Mouse (Mus musculus): ENCODE data around the gene Trappc6b. TPM values are rescaled to one million over a fixed set of nuclear protein-coding genes. Genes with fewer than 3 reads are reported as not detected.

The Trappc6b gene
- polyA plus RNA-seq, 1 experiment from 2014 or later = 62.5 TPM

DNA sequence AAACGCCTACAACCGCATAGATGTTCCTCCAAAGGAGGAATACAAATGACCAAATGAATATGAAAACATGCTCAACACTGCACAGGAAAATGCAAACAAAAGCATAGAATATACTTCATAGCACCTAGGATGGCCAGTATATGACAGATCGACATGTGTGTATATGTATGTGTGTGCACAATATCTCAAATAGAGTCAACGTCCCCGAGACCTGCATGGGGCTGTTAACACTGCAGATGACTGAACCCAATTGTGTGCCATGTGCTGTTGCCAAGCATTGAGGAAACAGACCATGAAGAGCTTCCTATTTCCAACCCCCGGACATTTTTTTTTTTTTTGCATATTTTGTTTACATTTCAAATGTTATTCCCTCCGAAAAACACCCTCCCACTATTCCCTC is 20.4 kb downstream of the Trappc6b start:
- H3K36me3 ChIP-seq (ENCODE audit: control insufficient read depth, insufficient read depth, low read length) = peaks cover 11% of the 10 kb centered on the region
- H3K9ac ChIP-seq (ENCODE audit: low read depth, low read length) = no peak overlapping the region
- H3K27ac ChIP-seq (ENCODE audit: low read depth, low read length) = peak overlapping the region; percentile 82
- no peak overlapping the region for H3K4me3 ChIP-seq (ENCODE audit: low read depth, low read length)
- no peak overlapping the region; the same call in none of the 2 replicates for H3K4me2 ChIP-seq
- H3K4me1 ChIP-seq (ENCODE audit: control insufficient read depth, insufficient read depth, low read length) = peaks cover 4% of the 10 kb centered on the region; the same call in 1 of the 2 replicates
- WGBS (ENCODE audit: insufficient replicate concordance) = 30% methylated on average over 7 of the region's 7 CpGs
- ATAC-seq (replicated peaks; ENCODE audit: insufficient number of reproducible peaks, low FRiP score, low TSS enrichment) = 0 out of 2 replicates have a peak, but pooled peaks have one; percentile 29
- H3K9me3 ChIP-seq (replicated peaks; ENCODE audit: control insufficient read depth, low read length) = no peaks in the 10 kb centered on the region
- H3K27me3 ChIP-seq (ENCODE audit: control insufficient read depth, insufficient read depth, low read length) = no peaks in the 10 kb centered on the region

DNA sequence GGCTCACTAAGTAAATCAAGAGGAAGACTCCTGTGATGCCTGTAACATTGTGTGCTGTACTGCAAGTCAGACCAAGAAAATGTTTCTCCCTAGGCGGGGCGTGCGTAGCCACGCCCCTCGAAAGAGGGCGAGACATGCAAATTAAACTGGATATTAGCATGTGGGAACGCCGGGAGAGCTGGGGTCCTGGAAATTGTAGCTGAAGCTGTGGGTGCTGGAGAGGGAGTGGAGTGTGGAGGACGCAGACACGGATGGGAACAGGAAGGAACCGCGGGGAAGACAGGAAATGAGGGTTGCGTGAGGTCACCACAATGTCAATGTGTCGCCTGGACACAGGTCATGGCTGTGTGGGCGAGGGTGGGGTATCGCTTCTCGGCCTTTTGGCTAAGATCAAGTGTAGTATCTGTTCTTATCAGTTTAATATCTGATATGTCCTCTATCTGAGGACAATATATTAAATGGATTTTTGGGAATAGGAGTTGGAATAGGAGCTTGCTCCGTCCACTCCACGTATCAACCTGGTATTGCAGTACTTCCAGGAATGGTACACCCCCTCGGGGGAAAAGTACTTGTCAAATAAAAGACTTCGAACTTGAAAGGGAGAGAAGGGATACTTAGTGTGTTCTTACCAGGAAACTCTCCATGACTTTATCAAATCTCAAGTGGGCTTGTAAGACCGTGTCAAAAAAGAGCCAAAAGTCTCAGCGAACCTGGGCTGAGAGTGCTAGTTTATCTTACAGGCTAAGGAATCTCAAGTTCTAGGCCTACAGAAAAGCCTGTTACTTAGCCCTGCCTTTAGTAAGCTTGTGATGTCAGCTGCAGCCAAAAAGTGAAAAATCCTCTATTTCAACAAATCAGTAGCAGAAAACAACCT is 21.1 kb downstream of the Trappc6b start:
- Histone ChIP-seq H3K9ac (ENCODE audit: low read depth, low read length) (0 out of 2 replicates have a peak overlapping the region, but pooled peaks have one; percentile 4), H3K4me3 (ENCODE audit: low read depth, low read length) (peak overlapping the region; percentile 18; the same call in 1 of the 2 replicates)

DNA sequence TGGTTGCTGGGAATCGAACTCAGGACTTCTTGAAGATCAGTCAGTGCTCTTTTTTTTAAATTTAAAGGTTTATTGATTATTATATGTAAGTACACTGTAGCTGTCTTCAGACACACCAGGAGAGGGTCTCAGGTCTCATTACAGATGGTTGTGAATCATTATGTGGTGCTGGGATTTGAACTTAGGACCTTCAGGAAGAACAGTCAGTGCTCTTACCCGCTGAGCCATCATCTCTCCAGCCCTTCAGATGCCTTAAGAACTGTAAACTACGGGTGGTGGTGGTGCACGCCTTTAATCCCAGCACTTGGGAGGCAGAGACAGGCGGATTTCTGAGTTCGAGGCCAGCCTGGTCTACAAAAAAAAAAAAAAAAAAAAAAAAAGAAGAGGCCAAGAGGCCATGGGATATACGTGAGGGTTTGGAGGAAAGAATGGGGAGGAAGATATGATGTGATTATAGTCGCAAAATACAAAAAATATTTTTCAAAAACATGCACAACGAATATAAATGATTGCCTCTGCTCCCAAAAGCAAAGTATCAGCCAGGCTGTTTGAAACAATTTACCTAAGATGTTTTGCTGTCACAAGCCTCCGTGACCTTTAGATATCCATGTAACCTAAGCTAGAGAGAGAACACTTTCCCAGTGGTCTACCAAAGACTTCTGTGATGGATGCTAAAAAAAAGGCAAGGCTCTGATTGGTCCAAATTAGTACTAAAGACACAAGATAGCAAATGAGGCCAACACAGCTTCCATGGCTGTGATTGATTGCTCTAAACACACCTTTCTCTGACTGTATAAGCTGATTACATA is 21.9 kb downstream of the Trappc6b start:
- Histone ChIP-seq H3K9me3 (replicated peaks; ENCODE audit: control insufficient read depth, low read length) (no peaks in the 10 kb centered on the region), H3K4me1 (ENCODE audit: control insufficient read depth, insufficient read depth, low read length) (peaks cover 4% of the 10 kb centered on the region; the same call in 1 of the 2 replicates), H3K36me3 (ENCODE audit: control insufficient read depth, insufficient read depth, low read length) (peaks cover 7% of the 10 kb centered on the region), H3K4me2 (no peak overlapping the region), H3K9ac (ENCODE audit: low read depth, low read length) (no peak overlapping the region), H3K27ac (ENCODE audit: low read depth, low read length) (peak overlapping the region; percentile 82; the same call in 1 of the 2 replicates), H3K27me3 (ENCODE audit: control insufficient read depth, insufficient read depth, low read length) (no peaks in the 10 kb centered on the region), H3K4me3 (ENCODE audit: low read depth, low read length) (peak overlapping the region; percentile 18; the same call in 1 of the 2 replicates)
- ATAC-seq (replicated peaks; ENCODE audit: insufficient number of reproducible peaks, low FRiP score, low TSS enrichment) = no peak
- 63% methylated on average over 10 of the region's 10 CpGs for WGBS (ENCODE audit: insufficient replicate concordance)

More for the DNA sequence above, 21.1 kb downstream of the Trappc6b start:
- WGBS (ENCODE audit: insufficient replicate concordance) = 2% methylated on average over 23 of the region's 23 CpGs
- Histone ChIP-seq H3K9me3 (replicated peaks; ENCODE audit: control insufficient read depth, low read length) (no peaks in the 10 kb centered on the region), H3K4me1 (ENCODE audit: control insufficient read depth, insufficient read depth, low read length) (peaks cover 4% of the 10 kb centered on the region; the same call in 1 of the 2 replicates), H3K27ac (ENCODE audit: low read depth, low read length) (peak overlapping the region; percentile 82), H3K27me3 (ENCODE audit: control insufficient read depth, insufficient read depth, low read length) (no peaks in the 10 kb centered on the region), H3K36me3 (ENCODE audit: control insufficient read depth, insufficient read depth, low read length) (peaks cover 11% of the 10 kb centered on the region), H3K4me2 (peak overlapping the region; percentile 50)
- ATAC-seq (replicated peaks; ENCODE audit: insufficient number of reproducible peaks, low FRiP score, low TSS enrichment) = peak; percentile 79

DNA sequence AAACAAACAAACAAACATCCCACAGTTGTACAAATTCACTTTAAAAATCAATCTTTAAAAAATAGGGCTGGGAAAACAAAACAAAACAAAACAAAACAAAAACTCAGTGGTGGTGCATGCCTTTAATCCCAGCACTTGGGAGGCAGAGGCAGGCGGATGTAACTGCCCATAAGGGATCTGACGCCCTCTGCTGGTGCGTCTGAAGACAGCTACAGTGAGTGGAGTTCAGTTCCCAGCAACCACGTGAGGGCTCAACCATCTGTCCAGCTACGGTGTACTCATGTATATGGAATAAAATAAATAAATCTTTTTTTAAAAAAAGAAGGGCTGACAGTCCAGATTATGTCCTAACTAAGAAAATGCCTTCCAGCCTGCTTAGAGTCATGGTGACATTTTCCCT is 29.2 kb downstream of the Trappc6b start:
- Histone ChIP-seq H3K4me1 (ENCODE audit: control insufficient read depth, insufficient read depth, low read length) (no peaks in the 10 kb centered on the region), H3K9ac (ENCODE audit: low read depth, low read length) (no peak overlapping the region), H3K27ac (ENCODE audit: low read depth, low read length) (no peak overlapping the region), H3K4me2 (no peak overlapping the region), H3K9me3 (replicated peaks; ENCODE audit: control insufficient read depth, low read length) (no peaks in the 10 kb centered on the region), H3K27me3 (ENCODE audit: control insufficient read depth, insufficient read depth, low read length) (no peaks in the 10 kb centered on the region), H3K4me3 (ENCODE audit: low read depth, low read length) (no peak overlapping the region), H3K36me3 (ENCODE audit: control insufficient read depth, insufficient read depth, low read length) (peaks cover 10% of the 10 kb centered on the region)
- WGBS (ENCODE audit: insufficient replicate concordance) = 62% methylated on average over 5 of the region's 5 CpGs
- ATAC-seq (replicated peaks; ENCODE audit: insufficient number of reproducible peaks, low FRiP score, low TSS enrichment) = no peak

DNA sequence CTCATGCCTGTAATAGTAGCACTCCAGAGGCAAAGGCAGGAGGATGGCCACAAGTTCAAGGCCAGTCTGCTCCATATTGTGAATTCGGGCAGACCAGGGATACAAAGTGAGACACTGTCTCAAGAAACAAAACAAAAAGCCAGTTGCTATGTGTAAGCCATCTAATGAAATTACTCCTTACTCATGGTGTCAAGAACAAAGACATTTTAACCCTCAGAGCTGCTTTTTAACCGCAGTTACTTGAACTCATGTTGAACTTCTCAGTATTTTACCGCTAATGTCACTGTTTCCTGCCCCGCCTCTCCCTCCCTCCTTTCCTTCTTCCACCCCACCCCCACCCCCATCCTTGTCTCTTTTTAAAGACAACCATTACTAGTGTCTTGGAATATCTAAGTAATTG is 40.0 kb downstream of the Trappc6b start:
- Histone ChIP-seq H3K4me1 (ENCODE audit: control insufficient read depth, insufficient read depth, low read length) (no peaks in the 10 kb centered on the region), H3K4me3 (ENCODE audit: low read depth, low read length) (no peak overlapping the region), H3K36me3 (ENCODE audit: control insufficient read depth, insufficient read depth, low read length) (peaks cover 21% of the 10 kb centered on the region), H3K9me3 (replicated peaks; ENCODE audit: control insufficient read depth, low read length) (no peaks in the 10 kb centered on the region), H3K27me3 (ENCODE audit: control insufficient read depth, insufficient read depth, low read length) (no peaks in the 10 kb centered on the region), H3K4me2 (no peak overlapping the region), H3K27ac (ENCODE audit: low read depth, low read length) (no peak overlapping the region), H3K9ac (ENCODE audit: low read depth, low read length) (no peak overlapping the region)
- ATAC-seq (replicated peaks; ENCODE audit: insufficient number of reproducible peaks, low FRiP score, low TSS enrichment) = no peak
- WGBS (ENCODE audit: insufficient replicate concordance) = 85% methylated on average over 4 of the region's 4 CpGs

DNA sequence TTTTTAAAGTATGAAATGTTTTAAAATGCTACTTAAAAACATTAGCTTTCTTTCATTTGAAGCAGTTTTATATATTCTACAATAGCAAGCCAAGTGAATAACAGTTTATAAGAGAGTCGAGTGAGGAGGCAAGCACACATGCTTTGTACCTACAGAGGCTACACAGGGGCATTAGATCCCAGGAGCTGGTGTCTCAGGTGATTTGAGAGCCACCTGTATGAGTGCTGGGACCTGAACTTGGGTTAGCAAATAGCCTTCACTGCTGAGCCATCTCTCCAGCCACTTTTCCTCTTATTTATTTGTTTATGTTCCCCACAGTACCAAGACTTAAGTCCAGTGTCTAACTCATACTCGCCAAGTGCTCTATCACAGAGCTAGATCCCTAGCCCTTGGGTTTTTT is 41.4 kb downstream of the Trappc6b start:
- Histone ChIP-seq H3K4me3 (ENCODE audit: low read depth, low read length) (no peak overlapping the region), H3K4me1 (ENCODE audit: control insufficient read depth, insufficient read depth, low read length) (no peaks in the 10 kb centered on the region), H3K9me3 (replicated peaks; ENCODE audit: control insufficient read depth, low read length) (no peaks in the 10 kb centered on the region), H3K27me3 (ENCODE audit: control insufficient read depth, insufficient read depth, low read length) (no peaks in the 10 kb centered on the region), H3K4me2 (no peak overlapping the region), H3K27ac (ENCODE audit: low read depth, low read length) (no peak overlapping the region), H3K36me3 (ENCODE audit: control insufficient read depth, insufficient read depth, low read length) (peaks cover 16% of the 10 kb centered on the region), H3K9ac (ENCODE audit: low read depth, low read length) (no peak overlapping the region)
- 87% methylated on average over 2 of the region's 2 CpGs for WGBS (ENCODE audit: insufficient replicate concordance)
- no peak for ATAC-seq (replicated peaks; ENCODE audit: insufficient number of reproducible peaks, low FRiP score, low TSS enrichment)

DNA sequence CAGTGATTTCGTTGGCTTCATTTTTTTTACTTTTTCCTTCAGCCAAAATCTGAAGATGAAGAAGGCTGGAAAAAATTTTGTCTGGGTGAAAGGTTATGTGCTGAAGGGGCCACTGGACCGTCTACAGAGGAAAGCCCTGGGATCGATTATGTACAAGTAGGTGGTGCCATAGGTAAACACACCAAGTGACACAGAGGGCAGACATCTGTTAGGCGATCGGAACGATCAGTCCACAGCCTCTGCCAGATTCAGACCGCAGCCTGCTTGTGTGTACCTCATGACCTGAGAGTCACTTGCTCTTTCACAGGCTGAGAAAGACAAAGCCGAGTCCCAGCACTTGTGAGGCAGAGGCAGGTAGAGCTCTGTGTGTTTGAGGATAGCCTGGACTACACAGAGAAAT is 43.3 kb downstream of the Trappc6b start:
- H3K27ac ChIP-seq (ENCODE audit: low read depth, low read length) = no peak overlapping the region
- no peaks in the 10 kb centered on the region for H3K9me3 ChIP-seq (replicated peaks; ENCODE audit: control insufficient read depth, low read length)
- H3K4me3 ChIP-seq (ENCODE audit: low read depth, low read length) = no peak overlapping the region
- no peak for ATAC-seq (replicated peaks; ENCODE audit: insufficient number of reproducible peaks, low FRiP score, low TSS enrichment)
- peaks cover 13% of the 10 kb centered on the region for H3K36me3 ChIP-seq (ENCODE audit: control insufficient read depth, insufficient read depth, low read length)
- H3K9ac ChIP-seq (ENCODE audit: low read depth, low read length) = no peak overlapping the region
- no peaks in the 10 kb centered on the region for H3K27me3 ChIP-seq (ENCODE audit: control insufficient read depth, insufficient read depth, low read length)
- 84% methylated on average over 8 of the region's 8 CpGs for WGBS (ENCODE audit: insufficient replicate concordance)
- no peak overlapping the region for H3K4me2 ChIP-seq
- H3K4me1 ChIP-seq (ENCODE audit: control insufficient read depth, insufficient read depth, low read length) = no peaks in the 10 kb centered on the region

DNA sequence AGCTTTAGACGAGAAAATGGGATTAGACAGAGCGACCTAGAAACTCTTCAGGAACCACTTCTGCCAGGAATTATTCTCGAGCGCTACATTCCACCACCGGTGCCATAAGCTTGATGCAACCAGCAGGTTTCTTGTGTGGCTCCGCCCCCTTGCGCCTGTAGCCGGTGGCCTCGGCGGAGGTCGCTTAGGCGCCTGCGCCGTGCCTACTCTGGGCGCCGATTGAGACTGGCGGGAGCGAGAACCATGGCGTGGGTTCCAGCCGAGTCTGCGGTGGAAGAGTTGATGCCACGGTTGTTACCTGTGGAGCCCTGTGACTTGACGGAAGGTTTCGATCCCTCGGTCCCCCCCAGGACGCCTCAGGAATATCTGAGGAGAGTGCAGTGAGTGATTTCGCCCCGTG is 48.0 kb downstream of the Trappc6b start, which contains the start of gene Gemin2:
Gene Gemin2 (plus strand): TSS at position 160 of the 400 bp plus-strand sequence.
- Histone ChIP-seq H3K4me2 (peak within 1 kb of the TSS; percentile 74), H3K9me3 (replicated peaks; ENCODE audit: control insufficient read depth, low read length) (no peaks in the 10 kb centered on the region), H3K27ac (ENCODE audit: low read depth, low read length) (peak within 1 kb of the TSS; percentile 91), H3K27me3 (ENCODE audit: control insufficient read depth, insufficient read depth, low read length) (no peaks in the 10 kb centered on the region), H3K4me1 (ENCODE audit: control insufficient read depth, insufficient read depth, low read length) (peaks cover 9% of the 10 kb centered on the region; the same call in 1 of the 2 replicates), H3K9ac (ENCODE audit: low read depth, low read length) (peak within 1 kb of the TSS; percentile 82), H3K4me3 (ENCODE audit: low read depth, low read length) (peak within 1 kb of the TSS; percentile 69), H3K36me3 (ENCODE audit: control insufficient read depth, insufficient read depth, low read length) (peaks cover 4% of the 10 kb centered on the region; the same call in 1 of the 2 replicates)
- ATAC-seq (replicated peaks; ENCODE audit: insufficient number of reproducible peaks, low FRiP score, low TSS enrichment) = peak; percentile 75
- WGBS (ENCODE audit: insufficient replicate concordance) = under 1% methylated on average over 28 of the region's 28 CpGs
